Mouse (Mus musculus): Measurements from ENCODE around the gene Tmem87a.
A peak's percentile ranks its signal among the peaks of the same experiment; 100 is the strongest.

The Tmem87a gene

DNA sequence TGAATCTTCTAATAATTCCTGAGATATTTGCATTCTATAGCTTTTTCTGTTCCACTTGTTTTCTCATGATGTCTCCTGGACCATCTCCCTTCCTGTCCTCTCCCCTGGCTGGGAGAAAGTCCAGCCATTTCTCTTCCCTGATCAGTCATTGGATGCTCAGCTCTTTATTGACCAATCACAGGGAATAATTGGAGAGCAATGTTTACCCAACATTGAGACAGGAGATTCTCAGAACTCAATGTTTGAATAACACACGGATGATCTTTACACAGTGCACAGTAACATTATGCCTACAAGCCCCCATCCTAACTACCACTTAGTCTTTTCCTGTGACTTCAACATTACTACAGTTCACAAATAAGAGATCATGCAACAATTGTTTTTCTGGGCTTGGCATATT, 43.5 kb downstream of the Tmem87a start:
- DNase-seq, result no peak

DNA sequence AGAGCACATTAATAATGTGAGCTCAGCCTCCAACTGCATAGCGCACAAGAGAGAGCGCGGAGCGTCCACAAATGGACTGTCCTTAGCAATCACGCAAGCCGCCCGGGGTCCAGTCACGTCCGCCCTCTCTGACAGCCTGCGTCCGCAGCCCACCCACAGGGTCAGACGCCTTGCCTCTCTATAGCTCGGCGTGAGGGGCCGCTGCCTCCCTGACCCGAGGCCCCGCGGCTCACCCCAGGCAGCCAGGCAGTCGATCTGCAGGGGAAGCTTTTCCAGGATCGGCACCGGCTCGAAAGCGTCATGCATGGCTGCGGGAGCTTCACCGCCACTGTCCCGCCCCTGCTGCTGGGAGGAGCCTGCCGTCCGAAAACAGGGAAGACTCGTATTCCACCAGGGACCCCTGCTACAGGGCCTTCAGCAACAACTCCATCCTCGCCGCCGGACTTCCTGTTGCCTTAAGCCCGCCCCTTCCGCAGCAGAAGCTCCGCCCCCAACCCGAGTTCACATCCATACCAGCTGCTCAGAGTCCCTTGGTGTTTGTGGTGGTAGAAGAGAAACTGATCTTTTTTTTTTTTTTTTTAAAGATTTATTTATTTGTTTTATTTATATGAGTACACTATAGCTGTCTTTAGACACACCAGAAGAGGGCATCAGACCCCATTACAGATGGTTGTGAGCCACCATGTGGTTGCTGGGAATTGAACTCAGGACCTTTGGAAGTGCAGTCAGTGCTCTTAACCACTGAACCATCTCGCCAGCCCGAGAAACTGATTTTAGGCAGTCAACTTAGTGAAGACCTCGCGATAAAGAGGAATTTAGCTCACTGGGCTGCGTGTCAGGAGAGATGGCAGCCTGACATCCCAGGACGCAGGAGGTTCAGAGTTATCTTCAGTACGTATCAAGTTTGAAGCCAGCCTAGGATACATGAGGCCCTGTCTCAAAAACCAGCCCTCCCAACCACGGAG, 50.9 kb downstream of the Tmem87a start, which contains the start of gene Vps39:
Gene Vps39 (minus strand): TSS at position 456 of the 965 bp plus-strand sequence.
- peak; percentile 94 for DNase-seq

DNA sequence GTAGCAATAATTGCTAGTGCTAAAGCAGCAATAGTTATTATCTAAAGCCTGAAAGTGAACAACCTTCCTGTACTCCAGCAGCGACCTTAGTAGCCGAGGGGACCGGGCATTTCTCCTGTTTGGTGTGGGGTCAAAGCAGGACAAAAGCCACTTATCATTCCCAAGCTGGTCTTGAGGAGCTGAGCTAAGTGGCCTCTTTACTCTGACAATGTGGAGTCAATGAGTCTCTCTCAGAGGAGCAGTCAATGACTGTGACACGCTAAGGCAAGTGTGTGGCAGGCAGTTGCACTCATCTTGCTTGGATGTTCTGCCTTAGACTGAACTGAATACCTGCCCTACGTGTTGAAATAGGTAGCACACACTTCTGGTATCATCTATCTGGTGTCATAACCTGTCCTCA, 52.6 kb downstream of the Tmem87a start:
- peak; percentile 61 for DNase-seq

DNA sequence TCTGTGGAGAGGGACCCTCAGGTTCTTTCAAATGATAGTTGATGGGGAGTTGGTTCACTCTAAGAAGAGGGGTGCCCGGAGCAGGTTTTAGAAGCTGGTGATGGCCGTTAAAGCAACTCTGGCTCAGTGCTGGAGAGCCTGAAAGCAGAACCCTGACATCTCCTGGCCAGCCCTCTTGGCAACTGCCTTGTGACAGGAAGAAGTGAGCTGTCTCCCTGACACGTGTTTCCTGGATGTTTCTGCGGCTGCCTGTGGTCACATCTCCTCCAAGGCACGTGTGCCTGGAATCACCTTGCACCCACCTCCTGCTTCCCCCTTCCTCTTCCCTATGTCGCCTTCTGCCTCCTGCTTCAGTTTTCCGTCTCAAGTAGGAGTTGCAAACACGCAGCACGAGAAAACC, 55.8 kb downstream of the Tmem87a start:
- peak; percentile 55 for DNase-seq

DNA sequence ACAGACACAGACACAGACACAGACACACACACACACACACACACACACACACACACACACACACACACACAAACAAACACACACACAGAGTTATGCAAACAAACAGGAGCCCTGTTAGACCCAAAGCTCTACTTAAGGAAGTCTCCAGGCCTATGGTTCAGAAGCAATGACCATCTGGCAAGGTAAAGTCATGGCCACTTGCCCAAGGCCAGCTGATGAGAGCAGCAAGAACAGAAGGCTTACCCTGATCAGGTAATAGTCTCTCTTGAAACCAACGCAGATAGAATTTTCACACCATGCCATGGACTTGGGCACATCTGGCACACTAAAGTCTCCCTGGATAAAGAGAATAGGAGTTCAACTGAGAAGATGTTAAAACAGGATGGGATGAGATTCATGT, 62.2 kb downstream of the Tmem87a start:
- no peak for DNase-seq

DNA sequence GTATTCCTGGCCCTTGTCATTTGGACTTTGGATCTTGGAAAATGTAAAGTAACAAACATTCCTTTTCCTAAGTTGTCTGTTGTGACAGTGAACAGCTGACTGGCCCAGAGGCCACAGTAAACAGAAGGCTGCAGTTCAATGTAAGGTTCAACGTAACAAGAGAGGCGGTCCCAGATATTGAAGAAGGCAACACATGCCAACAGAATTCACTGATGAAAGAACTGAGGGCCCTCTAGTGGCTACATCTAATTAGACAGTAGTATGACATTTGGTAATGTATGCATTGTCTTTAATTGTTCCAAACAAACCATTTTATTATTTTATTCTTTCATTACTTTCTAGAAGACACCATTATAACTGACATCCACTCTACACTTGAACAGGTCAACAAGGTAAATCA, 66.0 kb downstream of the Tmem87a start:
- no peak for DNase-seq

DNA sequence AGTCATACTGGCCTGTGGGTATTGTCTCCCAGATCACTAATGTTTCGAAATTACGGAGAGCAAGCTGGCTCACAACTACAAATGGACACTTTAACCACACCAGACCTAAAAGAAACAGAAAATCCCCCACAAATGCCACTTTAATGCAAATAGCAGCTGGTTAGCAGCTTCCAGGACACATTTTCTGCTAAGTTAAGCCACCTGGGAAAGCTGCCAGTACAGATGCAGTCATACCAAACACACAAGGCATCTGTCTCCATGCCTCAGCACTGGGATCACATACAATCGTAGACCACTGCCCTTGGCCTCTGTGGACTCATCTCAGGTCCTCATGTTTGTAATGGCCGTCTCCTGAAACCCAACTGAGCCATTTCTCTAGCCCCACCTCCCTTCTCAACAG, 72.3 kb downstream of the Tmem87a start:
- DNase-seq, result no peak

DNA sequence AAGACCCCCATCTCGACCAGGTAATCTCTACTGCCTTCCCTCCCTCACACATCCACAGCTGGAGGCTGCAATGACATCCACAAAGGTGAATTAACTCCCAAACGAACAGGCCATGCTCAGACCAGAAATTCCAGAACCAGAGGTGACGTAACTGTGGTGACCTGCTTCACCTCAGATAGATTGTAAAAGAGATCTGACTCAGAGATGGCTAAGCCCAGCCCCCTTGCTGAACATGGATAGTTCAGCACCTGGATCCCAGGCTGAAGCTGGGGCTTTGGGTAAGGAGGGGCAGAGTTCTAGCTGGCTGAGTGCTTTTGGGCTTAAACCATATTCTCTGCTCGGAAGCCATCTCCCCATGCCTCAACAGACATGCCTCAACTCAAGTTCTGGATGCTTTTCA, 88.8 kb downstream of the Tmem87a start:
- DNase-seq, result no peak

DNA sequence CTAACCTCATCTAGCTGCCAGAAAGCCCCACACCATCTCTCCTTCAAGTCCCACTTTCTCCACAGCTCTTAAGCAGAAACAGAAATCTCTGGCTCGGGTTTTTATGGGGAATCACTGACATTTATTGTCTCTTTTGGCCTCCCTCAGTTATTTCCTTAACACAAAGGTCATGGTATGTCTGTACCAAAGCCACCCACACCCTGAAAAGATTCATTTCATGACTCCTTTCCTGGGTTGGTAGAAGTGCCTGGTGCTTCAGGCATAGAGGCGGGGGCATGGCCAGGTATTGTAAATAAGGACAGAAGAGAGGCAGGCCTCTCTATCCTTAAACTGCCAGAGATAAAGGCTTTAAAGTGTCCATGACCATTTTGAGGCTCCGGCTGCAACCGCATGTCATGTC, 89.4 kb downstream of the Tmem87a start:
- no peak for DNase-seq

DNA sequence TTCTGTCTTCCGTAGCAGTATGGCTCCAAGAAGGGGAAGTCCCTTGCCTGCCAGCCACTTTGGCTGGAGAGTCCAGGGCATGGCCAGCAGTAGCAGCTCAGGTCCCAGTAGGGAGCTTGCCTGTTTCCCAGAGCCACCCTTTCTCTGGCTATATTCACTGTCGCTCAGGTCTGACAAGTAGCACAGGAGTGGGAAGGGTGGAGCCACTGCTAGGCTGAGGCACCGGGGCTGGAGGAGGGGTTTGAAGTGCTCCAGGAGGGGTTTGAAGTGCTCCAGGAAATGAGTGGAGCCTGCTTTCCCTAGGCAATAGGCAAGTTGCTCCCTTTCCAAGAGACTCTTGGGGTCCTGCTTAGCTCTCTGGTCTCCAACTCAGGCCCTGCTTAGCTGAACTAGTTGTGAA, 89.9 kb downstream of the Tmem87a start, which contains the start of gene Pla2g4f:
Gene Pla2g4f (minus strand): TSS at position 190 of the 400 bp plus-strand sequence.
- peak; percentile 79 for DNase-seq

DNA sequence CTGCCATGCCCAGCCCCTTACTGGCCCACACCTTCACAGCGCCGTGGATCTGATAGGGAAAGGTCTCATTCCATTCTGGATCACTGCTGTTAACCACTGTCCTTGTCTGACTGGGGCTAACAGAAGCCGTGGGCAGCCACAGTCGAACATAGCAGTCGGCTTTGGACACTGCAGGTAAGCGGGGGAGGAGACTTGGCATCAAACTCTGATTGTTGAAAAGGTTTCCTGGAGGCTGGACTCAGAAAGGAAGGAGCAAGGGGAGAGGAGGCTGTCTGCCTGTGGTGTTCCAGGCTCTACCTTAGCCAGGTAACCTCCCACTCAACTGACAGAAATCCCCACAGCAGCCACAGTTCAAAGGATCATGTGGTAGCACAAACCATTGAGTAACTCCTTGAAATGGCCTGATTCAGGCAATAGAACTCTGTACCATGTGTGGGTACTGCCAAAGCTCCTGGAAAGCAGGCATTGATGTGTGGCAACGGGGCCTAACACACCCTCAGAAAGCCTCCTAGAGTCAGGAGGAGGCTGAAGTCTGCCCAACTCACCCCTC, 91.6 kb downstream of the Tmem87a start:
- peak; percentile 62 for DNase-seq

Measured in lung, postnatal 36 days (tissue).